Mouse (Mus musculus) heart, embryonic 11.5 days (tissue): ENCODE measurements at regions not wholly inside any gene's neighbourhood (a gene's known extent, or its start where the extent isn't known, plus 50 kb on each side); places are given as distances from the start of the nearest gene placed in this dataset.

ENCODE experiments used
- ATAC-seq: fragments of 200-750 bp; cut with Nextera tagmentation; replicated peaks from 2 replicates; pipeline ENCODE4 v1.8.0; 2017; ENCODE audit warnings: moderate library complexity; ENCODE audit not compliant: insufficient number of reproducible peaks, low FRiP score, low TSS enrichment
- H3K27ac ChIP-seq: fragments of 300-500 bp; sonication (generic); 2 replicates; pipeline ENCODE4 v1.5.1; 2014; ENCODE audit warnings: mild to moderate bottlenecking, low read depth, low read length
- H3K27me3 ChIP-seq: fragments of 300-500 bp; sonication (generic); 2 replicates; pipeline ENCODE4 v1.6.1; 2014; ENCODE audit warnings: mild to moderate bottlenecking, low read length, mixed read lengths; ENCODE audit not compliant: control insufficient read depth, insufficient read depth
- H3K36me3 ChIP-seq: fragments of 300-500 bp; sonication (generic); 2 replicates; pipeline ENCODE4 v1.6.1; 2014; ENCODE audit warnings: mild to moderate bottlenecking, low read length, moderate library complexity, mixed read lengths; ENCODE audit not compliant: control insufficient read depth, insufficient read depth
- H3K4me1 ChIP-seq: fragments of 300-500 bp; sonication (generic); 2 replicates; pipeline ENCODE4 v1.6.1; 2014; ENCODE audit warnings: low read length; ENCODE audit not compliant: control insufficient read depth, insufficient read depth
- H3K4me2 ChIP-seq: fragments of 300-500 bp; sonication (generic); 2 replicates; pipeline ENCODE4 v1.6.1; 2014; ENCODE audit warnings: mild to moderate bottlenecking, moderate library complexity
- H3K4me3 ChIP-seq: fragments of 300-500 bp; sonication (generic); 2 replicates; pipeline ENCODE4 v1.5.1; 2014; ENCODE audit warnings: low read depth, low read length
- H3K9ac ChIP-seq: fragments of 300-500 bp; sonication (generic); 2 replicates; pipeline ENCODE4 v1.6.1; 2014; ENCODE audit warnings: mild to moderate bottlenecking, low read depth, low read length, moderate library complexity
- H3K9me3 ChIP-seq: fragments of 300-500 bp; sonication (generic); replicated peaks from 2 replicates; pipeline ENCODE4 v1.6.1; 2016; ENCODE audit warnings: low read length; ENCODE audit not compliant: control insufficient read depth
- WGBS: fragments of 180-500 bp; shearing (Covaris S2); extraction: QIAGEN DNeasy Blood & Tissue Kit; methylation state at CpG from one replicate; pipeline ENCODE4 v1.1.7; 2014; ENCODE audit not compliant: insufficient replicate concordance; 5-methylcytosine and 5-hydroxymethylcytosine counted together

GRCm38 (mm10) chr10:98652084-98652483 lies 262.1 kb upstream of the Atp2b1 start:
- Histone ChIP-seq H3K36me3 (no peaks in the 10 kb centered on the region), H3K4me1 (no peaks in the 10 kb centered on the region), H3K27ac (no peak overlapping the region), H3K9me3 (no peaks in the 10 kb centered on the region), H3K4me2 (no peak overlapping the region), H3K9ac (no peak overlapping the region), H3K27me3 (no peaks in the 10 kb centered on the region), H3K4me3 (no peak overlapping the region)
- no peak for ATAC-seq
- WGBS = 82% methylated on average over 2 of the region's 2 CpGs

GRCm38 (mm10) chr10:98660747-98661146 lies 253.5 kb upstream of the Atp2b1 start:
- no peak overlapping the region for H3K4me2 ChIP-seq
- no peaks in the 10 kb centered on the region for H3K9me3 ChIP-seq
- H3K9ac ChIP-seq = no peak overlapping the region
- H3K36me3 ChIP-seq = no peaks in the 10 kb centered on the region
- 33% methylated on average over 1 of the region's 1 CpGs for WGBS
- H3K27me3 ChIP-seq = no peaks in the 10 kb centered on the region
- no peak overlapping the region for H3K27ac ChIP-seq
- no peak overlapping the region for H3K4me3 ChIP-seq
- H3K4me1 ChIP-seq = no peaks in the 10 kb centered on the region
- no peak for ATAC-seq

- H3K27ac ChIP-seq = no peak overlapping the region
- no peak for ATAC-seq
- H3K4me1 ChIP-seq = no peaks in the 10 kb centered on the region
- H3K9ac ChIP-seq = no peak overlapping the region
- WGBS = 84% methylated on average over 3 of the region's 3 CpGs
- H3K27me3 ChIP-seq = no peaks in the 10 kb centered on the region
- no peak overlapping the region for H3K4me2 ChIP-seq
- no peaks in the 10 kb centered on the region for H3K9me3 ChIP-seq
- H3K36me3 ChIP-seq = no peaks in the 10 kb centered on the region
- H3K4me3 ChIP-seq = no peak overlapping the region
These were observed 248.2 kb upstream of the Atp2b1 start for GRCm38 (mm10) chr10:98665936-98666505.

- Histone ChIP-seq H3K27ac (no peak overlapping the region), H3K9ac (no peak overlapping the region), H3K9me3 (no peaks in the 10 kb centered on the region), H3K36me3 (no peaks in the 10 kb centered on the region), H3K27me3 (no peaks in the 10 kb centered on the region), H3K4me1 (no peaks in the 10 kb centered on the region), H3K4me2 (no peak overlapping the region), H3K4me3 (no peak overlapping the region)
- WGBS = 64% methylated on average over 1 of the region's 1 CpGs
- ATAC-seq = no peak
These were observed 246.5 kb upstream of the Atp2b1 start for GRCm38 (mm10) chr10:98667728-98668127.

GRCm38 (mm10) chr10:98674131-98674530 lies 240.1 kb upstream of the Atp2b1 start:
- Histone ChIP-seq H3K27me3 (no peaks in the 10 kb centered on the region), H3K9ac (no peak overlapping the region), H3K27ac (no peak overlapping the region), H3K36me3 (no peaks in the 10 kb centered on the region), H3K9me3 (no peaks in the 10 kb centered on the region), H3K4me1 (no peaks in the 10 kb centered on the region), H3K4me2 (no peak overlapping the region), H3K4me3 (no peak overlapping the region)
- ATAC-seq = no peak
- 78% methylated on average over 1 of the region's 1 CpGs for WGBS

- Histone ChIP-seq H3K9me3 (no peaks in the 10 kb centered on the region), H3K4me3 (no peak overlapping the region), H3K27ac (no peak overlapping the region), H3K4me2 (no peak overlapping the region), H3K4me1 (no peaks in the 10 kb centered on the region), H3K9ac (no peak overlapping the region), H3K36me3 (no peaks in the 10 kb centered on the region), H3K27me3 (no peaks in the 10 kb centered on the region)
- 70% methylated on average over 2 of the region's 2 CpGs for WGBS
- ATAC-seq = no peak
These were observed 237.3 kb upstream of the Atp2b1 start for GRCm38 (mm10) chr10:98676907-98677306.

GRCm38 (mm10) chr10:98678234-98678633 lies 236.0 kb upstream of the Atp2b1 start:
- ATAC-seq = no peak
- Histone ChIP-seq H3K27me3 (no peaks in the 10 kb centered on the region), H3K4me2 (no peak overlapping the region), H3K36me3 (no peaks in the 10 kb centered on the region), H3K4me1 (no peaks in the 10 kb centered on the region), H3K27ac (no peak overlapping the region), H3K9me3 (no peaks in the 10 kb centered on the region), H3K4me3 (no peak overlapping the region), H3K9ac (no peak overlapping the region)
- 83% methylated on average over 4 of the region's 4 CpGs for WGBS

GRCm38 (mm10) chr10:98682436-98682835 lies 231.8 kb upstream of the Atp2b1 start:
- Histone ChIP-seq H3K27me3 (no peaks in the 10 kb centered on the region), H3K4me1 (no peaks in the 10 kb centered on the region), H3K27ac (no peak overlapping the region), H3K4me2 (no peak overlapping the region), H3K9me3 (no peaks in the 10 kb centered on the region), H3K36me3 (no peaks in the 10 kb centered on the region), H3K9ac (no peak overlapping the region), H3K4me3 (no peak overlapping the region)
- 86% methylated on average over 1 of the region's 1 CpGs for WGBS
- no peak for ATAC-seq

GRCm38 (mm10) chr10:98684195-98684594 lies 230.0 kb upstream of the Atp2b1 start:
- H3K36me3 ChIP-seq = no peaks in the 10 kb centered on the region
- 0 out of 2 replicates have a peak overlapping the region, but pooled peaks have one; percentile 8 for H3K4me3 ChIP-seq
- H3K27ac ChIP-seq = peak overlapping the region; percentile 22; the same call in 1 of the 2 replicates
- H3K9ac ChIP-seq = no peak overlapping the region
- peak overlapping the region; percentile 53 for H3K4me2 ChIP-seq
- no peaks in the 10 kb centered on the region for H3K4me1 ChIP-seq
- 25% methylated on average over 12 of the region's 12 CpGs for WGBS
- H3K9me3 ChIP-seq = no peaks in the 10 kb centered on the region
- ATAC-seq = no peak
- H3K27me3 ChIP-seq = no peaks in the 10 kb centered on the region
